Mouse (Mus musculus) kidney, adult 8-10 months (tissue): ENCODE measurements around the gene Traf3.

ENCODE experiments used
- DNase-seq, 2 experiments: peaks; one replicate each; pipeline ENCODE4 v3.0.0; 2022

Gene Traf3

DNA sequence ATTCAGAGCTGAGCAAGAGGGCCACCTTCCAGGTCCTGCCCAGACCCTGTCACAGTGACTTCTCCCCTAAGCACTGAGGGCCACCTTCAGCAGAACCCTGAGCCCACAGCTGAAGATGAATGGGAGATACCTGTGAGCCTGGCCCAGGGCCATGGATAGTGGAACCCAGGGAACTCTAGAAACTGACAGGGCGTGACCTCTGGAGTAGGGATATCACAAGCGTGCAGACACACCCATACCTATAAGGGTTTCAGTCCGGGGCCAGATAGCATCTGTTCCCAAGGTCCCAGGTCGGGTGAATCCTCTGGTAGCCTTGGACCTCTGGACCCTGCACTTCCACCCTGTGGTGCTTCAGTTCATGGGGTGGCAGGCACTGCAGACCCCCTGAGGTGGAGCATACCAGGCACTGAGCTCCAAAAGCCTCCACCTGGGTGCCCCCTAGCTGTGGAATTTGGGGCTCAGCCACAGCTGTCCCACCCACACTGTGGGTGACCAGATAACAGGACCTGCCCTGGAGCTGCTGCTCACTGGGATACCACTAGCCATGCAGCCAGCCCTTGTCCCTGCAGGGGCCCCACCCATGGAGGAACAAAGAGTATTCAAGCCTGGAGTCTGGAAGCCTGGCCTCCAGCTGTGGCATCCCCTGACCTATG lies 101.6 kb downstream of the Traf3 start:
- no peak for DNase-seq

DNA sequence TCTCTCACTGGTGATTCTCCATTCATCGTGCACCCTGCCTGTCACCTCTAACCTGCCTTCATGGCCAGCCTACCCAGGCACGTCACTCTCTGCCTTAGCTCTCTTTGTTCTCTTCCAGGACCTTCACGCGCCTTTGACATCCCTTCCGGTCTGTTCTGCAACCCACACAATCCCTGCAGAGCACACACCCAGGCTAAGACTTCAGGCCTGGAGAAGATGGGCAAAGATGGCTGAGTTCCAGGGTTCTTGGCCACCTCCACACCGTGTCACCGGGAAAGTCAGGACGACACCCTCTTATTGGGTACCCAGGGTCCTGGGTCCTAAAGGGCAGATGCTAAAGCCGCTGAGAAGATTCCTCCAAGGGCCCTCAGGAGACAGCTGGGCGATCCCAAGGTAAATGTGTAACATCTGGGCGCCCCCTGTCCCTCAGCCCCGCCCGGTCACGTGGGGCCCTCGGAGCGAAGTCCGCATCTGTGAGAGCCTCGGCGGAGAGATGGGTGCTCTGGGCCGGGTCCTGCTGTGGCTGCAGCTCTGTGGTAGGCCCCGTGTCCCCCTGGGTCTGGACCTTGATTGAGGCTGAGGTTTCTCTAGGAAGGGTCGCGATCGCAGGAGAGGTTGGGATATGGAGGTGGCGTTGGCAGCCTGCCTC lies 104.6 kb downstream of the Traf3 start, which contains the start of gene Amn:
TSS of gene Amn (plus strand) at position 467 of the 649 bp plus-strand sequence.
- DNase-seq = peak; percentile 78 to 85

DNA sequence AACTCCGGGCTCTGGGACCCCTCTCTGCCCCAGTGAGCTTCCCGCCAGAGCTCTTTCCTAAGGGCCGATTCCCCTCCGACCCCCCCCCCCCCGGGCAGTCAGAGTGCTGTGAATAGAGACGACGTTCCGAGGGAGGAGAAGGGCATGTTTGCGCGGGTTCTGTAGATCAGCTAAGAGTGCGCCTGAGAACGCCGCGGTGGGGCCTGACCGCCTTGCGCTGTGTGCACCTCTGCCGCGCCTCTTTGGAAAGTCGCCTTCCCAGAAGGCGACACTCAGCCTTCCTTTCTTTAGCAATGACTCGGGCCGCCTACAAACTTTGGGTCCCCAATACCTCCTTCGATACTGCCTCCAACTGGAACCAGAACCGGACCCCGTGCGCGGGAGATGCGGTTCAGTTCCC lies 105.2 kb downstream of the Traf3 start:
- DNase-seq = no peak

DNA sequence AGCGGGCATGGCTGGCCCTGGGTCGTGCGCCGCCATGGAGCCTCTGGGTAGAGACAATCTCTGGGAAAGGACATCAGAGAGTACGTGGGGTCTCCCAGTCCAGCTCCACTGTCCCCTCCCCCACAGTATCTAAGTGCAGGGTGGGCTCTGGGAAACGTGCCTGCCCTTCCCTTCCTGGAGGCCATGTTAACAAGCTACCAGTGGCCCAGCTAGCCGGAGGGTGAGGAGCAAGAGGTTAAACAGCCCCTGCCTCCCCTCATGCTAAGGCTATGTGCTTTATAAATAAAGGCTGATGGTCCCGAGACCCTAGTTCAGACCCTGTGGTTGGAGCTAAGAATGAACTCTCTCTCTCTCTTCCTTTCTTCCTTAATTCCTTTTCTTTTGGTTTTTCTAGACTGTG lies 105.8 kb downstream of the Traf3 start:
- no peak for DNase-seq

DNA sequence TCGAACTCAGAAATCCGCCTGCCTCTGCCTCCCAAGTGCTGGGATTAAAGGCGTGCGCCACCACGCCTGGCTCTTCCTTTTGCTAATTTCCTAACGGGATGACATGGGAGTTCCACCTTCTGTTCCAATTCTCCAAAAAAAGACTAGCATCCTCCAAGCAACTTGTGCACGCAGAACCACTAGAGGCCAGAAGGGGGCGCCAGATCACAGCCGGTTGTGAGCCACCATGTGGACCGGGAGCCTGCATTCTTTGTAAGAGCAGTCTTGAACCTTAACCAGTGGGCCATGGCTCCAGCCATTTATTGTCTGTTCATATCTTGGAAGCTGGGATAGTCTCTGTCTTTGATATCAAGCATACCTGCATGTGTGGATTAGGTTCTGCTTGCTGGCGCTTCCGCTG lies 106.2 kb downstream of the Traf3 start:
- peak; percentile 72 to 90 for DNase-seq

DNA sequence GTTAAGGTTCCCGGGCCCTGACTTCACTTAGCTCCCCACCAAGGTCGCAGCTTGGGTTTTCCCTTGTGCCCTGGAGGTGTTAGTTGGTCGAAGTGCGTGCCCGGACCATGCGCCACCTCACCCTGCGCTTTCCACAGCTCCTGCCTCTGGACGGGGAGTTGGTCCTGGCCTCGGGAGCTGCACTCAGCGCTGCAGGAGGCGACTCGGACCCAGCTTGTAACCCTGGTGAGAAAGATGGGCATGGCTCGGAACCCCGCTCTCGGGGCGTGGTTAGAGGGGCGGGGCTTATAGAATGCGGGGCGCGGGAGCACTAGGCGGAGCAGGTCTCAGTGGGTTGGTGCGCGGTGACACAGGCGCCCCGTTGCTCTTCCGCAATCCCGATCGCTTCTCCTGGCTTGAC lies 107.8 kb downstream of the Traf3 start:
- no peak for DNase-seq

DNA sequence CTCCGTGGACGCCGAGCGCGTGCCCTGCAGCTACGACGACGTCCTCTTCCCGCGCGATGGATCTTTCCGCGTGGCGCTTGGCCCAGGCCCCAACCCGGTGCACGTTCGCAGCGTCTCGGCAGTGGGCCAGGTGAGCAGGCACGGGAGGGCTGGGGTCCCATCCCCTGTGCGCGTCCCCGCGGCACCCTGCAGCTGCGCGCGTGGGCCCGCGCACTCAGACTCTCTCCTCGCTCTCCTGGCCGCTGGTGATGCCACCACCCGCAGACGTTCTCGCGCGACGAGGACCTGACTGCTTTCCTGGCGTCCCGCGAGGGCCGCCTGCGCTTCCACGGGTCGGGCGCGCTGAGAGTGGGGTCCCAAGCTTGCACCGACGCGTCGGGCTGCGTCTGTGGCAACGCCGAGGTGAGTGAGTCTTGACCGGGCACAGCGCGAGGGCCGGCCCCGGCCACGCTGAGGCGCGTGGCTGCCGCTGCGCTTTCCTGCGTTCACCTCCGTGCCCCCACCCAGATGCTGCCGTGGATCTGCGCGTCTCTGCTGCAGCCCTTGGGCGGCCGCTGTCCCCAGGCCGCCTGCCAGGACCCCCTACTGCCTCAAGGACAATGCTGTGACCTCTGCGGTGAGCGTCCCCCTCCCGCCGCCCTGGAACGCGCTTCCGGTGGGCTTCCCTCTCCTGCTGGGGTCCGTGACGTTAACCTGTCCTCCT lies 108.4 kb downstream of the Traf3 start:
- DNase-seq = no peak

DNA sequence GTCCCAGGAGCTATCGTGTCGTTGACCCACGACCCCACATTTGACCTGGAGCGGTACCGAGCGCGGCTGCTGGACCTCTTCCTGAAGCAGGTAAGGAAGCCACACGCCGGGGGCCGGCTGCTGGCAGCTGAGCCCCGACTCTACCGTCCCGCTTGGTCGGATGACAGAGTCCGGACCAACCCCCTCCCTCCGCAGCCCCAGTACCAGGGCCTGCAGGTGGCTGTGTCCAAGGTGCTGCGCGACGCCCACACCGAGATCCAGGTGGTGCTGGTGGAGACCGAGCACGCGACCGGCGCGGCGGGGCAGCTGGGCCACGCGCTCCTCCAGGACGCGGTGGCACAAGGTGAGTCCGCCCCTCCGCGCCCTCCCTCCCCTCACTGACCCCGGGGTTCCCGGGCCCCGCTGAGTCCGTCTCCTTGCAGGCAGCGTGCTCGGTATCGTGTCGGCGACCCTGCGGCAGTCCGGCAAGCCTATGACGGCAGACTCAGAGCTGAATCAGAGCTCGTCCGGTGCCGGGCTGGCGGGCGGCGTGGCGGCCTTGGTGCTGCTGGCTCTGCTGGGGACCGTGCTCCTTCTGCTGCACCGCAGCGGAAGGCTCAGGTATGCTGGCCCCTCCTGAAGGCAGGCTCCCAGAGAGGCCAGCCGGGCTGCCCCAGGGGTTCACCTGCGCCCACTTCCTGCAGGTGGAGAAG lies 109.1 kb downstream of the Traf3 start:
- DNase-seq = no peak

DNA sequence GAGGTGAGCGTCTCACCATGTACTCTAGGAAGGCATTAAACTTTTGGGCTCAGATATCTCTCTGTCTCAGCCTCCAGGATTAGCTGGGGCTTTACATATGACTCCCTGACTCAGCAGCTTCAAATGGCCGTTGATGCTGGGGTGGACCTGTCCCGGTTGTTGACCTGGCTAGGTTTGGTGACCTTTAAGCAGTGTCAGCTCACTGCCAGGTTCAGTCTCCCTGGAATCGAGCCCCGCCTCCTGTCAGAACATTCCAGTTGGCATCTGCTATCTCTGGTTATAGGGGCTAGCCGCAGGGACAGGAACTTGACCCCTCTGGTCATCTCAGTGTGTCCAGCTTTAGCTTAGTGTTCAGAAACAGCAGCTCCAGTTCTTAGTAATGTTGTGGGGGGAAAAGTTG lies 110.2 kb downstream of the Traf3 start:
- DNase-seq = peak; percentile 35 to 38

DNA sequence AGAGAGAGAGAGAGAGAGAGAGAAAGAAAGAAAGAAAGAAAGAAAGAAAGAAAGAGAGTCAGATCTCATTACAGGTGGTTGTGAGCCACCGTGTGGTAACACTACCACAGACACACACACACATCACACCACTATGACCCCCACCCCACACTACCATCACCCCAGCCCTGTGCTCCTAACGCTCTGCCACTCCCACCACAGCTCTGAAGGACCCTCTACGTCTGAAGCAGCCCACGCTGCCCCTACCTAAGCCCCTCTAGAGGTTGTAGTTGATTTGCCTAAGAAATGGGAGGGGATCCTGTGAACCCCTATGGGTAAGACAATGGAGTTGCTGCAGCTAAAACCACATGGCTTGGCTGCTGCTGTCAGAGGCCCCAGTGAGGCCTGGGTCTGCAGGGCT lies 117.4 kb downstream of the Traf3 start:
- no peak for DNase-seq

DNA sequence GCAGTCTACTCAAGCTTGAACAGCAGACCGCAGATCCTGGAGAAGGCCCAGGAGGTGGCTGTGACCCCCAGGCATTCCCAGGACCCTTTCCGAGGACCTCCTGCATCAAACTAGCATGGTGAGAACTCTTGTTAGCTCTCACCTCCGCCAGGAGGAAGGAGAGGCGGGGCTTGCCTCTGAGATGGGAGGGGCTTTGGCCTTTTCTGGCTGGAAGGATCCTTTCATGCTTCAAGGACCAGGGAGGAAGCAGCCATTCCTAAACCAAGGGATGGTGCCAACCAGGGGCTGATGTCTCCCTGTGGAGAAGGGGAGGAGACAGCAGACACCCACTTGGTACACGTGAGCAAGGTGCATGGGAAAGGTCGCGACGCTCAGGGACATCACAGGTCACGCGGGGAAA lies 118.4 kb downstream of the Traf3 start:
- DNase-seq = peak in 1 of 2 experiments; percentile 24

DNA sequence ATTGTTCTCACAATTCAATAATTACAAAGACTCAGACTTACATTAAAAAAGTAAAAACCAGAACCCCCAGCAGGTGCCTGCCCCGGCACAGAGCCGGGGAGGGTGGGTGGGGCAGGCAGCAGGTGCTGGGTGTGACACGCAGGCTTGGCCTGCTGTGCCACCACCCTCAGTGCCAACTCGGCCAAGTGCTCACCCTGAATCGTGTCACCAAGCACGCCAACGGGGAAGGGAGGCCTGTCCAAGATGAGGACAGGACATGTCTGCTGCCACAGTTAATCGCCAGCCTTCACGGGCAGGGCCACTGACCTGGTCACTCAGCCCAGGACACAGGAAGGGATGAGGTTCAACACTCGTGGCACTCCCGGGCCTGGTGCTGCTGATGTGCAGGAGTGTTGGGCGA lies 126.9 kb downstream of the Traf3 start:
- no peak for DNase-seq

DNA sequence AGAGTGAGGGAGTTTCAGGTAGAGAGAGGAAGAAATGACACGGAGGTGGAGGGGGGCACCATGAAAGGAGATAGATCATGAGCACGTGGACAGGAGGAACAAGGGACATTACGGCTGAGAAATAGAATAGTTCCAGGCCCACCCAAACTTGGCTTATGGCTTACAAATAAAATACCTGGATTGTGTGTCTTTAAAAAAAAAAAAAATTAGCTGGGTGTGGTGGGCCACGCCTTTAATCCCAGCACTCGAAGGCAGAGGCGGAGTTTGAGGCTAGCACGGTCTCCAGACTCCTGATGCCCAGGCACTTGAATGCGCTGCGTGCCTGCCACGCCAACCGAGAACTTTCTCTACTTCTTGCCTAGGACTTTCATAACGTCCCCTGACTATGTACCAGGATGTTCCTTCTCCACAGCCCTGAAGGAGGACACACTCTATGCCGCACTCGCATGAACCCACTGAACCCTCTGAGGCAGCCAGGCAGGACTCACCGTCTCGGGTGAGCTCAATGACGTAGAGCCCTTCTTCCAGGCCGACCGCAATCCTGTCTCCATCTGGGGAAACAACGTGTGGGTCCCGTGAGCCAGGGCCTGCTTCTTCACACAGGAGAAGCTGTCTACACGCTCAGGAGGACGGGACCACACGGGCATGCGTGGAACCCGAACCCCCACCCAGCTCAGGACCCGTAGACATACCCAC lies 135.3 kb downstream of the Traf3 start:
- DNase-seq = no peak

DNA sequence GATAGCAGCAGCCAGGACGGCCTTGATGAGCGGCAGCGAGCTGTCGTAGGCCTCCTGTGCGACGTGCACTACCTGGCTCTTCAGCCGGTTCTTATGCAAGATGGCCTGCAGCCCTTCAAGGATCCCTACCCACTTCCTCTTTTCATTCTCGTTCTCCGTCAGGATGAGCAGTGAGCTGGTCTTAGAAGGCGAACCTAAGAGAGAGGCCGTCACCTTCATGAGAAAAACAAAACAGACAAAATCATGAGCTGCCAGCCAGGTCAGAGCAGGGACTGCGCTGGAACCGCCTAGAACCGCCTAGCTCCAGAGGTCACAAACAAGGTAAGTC lies 135.8 kb downstream of the Traf3 start:
- DNase-seq = no peak

DNA sequence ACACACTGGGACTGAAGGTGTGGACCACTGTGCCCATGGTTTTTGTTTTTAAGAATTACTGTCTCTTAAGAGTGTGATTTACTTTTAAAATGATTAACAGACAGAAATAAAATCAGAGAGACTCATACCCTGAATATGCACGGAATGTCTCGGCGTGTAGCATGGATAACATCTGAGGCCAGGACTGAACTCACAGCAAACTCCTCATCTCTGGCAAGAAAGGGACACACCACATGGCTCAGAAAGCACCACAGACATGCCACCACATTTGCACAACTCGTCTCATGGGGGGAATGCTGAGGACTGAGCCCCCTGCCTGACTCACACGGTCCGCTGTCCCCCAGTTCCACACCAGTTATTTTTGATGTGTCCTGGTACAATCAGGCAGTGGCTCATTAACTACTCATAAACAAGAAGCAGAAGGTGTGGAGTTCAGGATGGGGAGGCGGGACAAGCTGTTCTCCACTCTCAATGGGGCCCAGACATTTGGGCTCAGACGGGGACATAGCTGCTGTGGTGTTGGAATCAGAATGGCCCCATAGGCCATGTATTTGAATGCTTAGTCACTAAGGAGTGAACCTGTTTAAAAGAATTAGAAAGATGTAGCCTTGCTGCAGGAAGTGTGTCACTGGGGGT lies 137.7 kb downstream of the Traf3 start:
- no peak for DNase-seq

DNA sequence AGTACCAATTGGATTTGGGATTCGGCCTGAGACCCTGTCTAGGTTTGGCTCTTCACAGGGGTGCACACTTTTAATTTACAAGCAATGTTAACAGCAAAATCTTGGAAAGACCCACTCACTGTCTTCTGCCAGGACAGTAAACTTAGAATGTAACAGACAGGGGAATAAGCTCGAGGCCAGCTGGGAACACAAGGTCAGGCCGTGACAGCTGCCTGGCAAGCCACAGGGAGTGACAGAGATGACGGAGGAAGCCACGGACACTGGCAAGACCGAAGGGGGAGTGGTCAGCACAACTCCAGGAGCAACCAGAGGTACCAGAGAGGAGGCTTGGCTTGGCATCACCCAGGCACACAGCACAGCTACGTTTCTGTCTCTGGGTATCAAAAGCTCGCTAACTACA lies 140.7 kb downstream of the Traf3 start:
- DNase-seq = no peak

DNA sequence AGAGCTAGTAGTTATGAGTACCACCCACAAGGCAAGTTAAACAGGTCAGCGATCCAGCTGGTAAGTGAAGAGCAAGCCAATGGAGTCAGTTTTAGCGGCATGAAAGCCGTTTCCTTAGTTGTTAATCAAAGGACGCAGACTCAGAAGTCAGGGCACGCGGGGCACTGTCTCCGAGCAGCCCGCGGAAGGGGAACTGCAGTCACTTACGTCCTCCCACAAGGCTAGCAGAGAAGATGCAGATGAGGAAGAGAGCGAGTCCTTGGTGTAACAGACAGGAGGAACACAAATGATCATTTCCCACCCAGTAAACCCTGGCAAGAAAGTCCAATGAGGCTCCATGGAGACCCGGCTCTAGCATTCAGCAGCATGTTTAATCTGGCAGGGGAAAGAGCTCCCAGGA lies 143.1 kb downstream of the Traf3 start:
- no peak for DNase-seq

DNA sequence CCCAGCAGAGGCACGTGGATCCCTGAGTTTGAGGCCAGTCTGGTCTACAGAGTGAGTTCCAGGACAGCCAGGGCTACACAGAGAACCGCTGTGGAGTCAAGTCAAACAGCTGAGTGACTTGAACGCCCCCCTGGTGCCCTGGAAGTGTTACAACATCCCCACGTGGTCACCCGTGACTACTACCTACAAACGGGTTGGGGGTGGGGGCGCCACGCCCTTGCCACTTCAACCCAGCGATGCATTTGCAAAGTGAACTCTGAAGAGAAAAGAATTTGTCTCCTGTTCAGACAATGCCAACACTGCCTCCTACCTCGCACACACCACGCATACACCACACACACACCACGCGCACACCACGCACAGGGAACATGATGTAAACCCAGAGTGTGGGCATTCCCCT lies 143.8 kb downstream of the Traf3 start:
- DNase-seq = no peak

DNA sequence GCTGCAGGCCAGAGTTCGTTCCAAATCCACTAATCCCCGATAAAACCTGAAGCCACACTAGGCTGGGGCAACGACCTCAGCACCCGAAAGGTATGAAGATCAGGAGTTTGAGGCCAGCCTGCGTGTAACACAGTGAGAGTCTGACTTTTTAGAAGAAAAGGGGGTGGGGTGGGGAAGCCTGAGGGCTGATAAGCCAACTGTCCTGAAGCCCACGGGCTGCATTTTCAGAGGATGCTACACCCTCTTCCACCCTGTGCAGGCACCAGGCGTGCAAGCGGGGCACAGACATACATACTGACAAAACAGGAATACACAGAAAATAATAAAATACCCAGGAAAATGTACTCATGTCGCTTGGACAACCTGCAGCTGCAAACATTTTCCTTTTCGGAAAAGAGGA lies 145.6 kb downstream of the Traf3 start:
- no peak for DNase-seq

DNA sequence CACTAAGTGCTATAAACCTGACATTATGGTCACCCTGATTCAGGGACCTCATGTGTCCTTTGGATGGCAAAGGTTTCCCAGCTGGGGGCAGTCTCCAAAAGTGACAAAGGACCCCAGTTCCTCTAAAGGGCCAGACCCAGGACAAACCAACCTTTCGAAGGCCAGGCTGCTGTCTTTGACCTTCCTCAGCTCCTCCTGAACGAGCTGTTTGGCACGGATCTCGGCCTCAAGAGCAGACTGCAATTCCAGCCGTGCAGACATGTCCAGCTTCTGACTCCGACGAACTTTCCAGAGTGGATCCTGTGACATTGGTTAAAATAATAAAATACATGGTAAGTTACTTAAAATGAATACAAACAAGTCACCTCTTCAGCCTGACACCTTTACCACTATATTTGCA lies 148.1 kb downstream of the Traf3 start:
- DNase-seq = no peak
